Mouse (Mus musculus) liver, embryonic 14.5 days (tissue): ENCODE results near the gene AI661453. TPM values are rescaled to one million over a fixed set of nuclear protein-coding genes. Genes with fewer than 3 reads are reported as not detected.

Source experiments
- ATAC-seq: fragments of 200-750 bp; cut with Nextera tagmentation; 2 replicates; pipeline ENCODE4 v1.8.0; 2017; ENCODE audit warnings: moderate number of reproducible peaks, mild to moderate bottlenecking, moderate library complexity; ENCODE audit not compliant: insufficient read depth
- DNase-seq, 3 experiments: peaks; one replicate each; pipeline ENCODE4 v3.0.0-alpha.2; 2012 to 2013; ENCODE audit warnings: low read depth in 3 of 3, low spot score in 3 of 3
- H3K27ac ChIP-seq: fragments of 300-500 bp; sonication (generic); 2 replicates; pipeline ENCODE4 v1.5.1; 2014; ENCODE audit warnings: moderate library complexity, mild to moderate bottlenecking, control low read depth, inconsistent platforms
- H3K27me3 ChIP-seq: fragments of 300-500 bp; sonication (generic); 2 replicates; pipeline ENCODE4 v1.6.1; 2014; ENCODE audit warnings: mild to moderate bottlenecking, low read length, moderate library complexity; ENCODE audit not compliant: control insufficient read depth, insufficient read depth
- H3K36me3 ChIP-seq: fragments of 300-500 bp; sonication (generic); replicated peaks from 2 replicates; pipeline ENCODE4 v1.6.1; 2014; ENCODE audit warnings: low read depth; ENCODE audit not compliant: control insufficient read depth, insufficient read depth
- H3K4me1 ChIP-seq, 2 experiments: fragments of 200-500 bp in 1 of 2; fragments of 300-500 bp in 1 of 2; sonication (generic) in 1 of 2; replicated peaks; 2 replicates each; pipeline ENCODE4 v1.6.1; 2012 to 2014; ENCODE audit warnings: antibody characterized with exemption in 1 of 2, inconsistent platforms in 1 of 2, low read length in 1 of 2; ENCODE audit not compliant: control insufficient read depth in 2 of 2, insufficient read depth in 2 of 2
- H3K4me2 ChIP-seq: fragments of 300-500 bp; sonication (generic); 2 replicates; pipeline ENCODE4 v1.6.1; 2014; ENCODE audit warnings: low read depth, mild to moderate bottlenecking, control low read depth, moderate library complexity
- H3K4me3 ChIP-seq, 2 experiments: fragments of 200-500 bp in 1 of 2; fragments of 300-500 bp in 1 of 2; sonication (generic) in 1 of 2; 2 replicates each; pipeline ENCODE4 v1.5.1; 2012 to 2014; ENCODE audit warnings: low read depth in 2 of 2, low read length in 2 of 2, mild to moderate bottlenecking in 2 of 2, control low read depth in 1 of 2, inconsistent platforms in 1 of 2, moderate library complexity in 1 of 2; ENCODE audit not compliant: insufficient read depth in 1 of 2
- H3K9ac ChIP-seq: fragments of 300-500 bp; sonication (generic); replicated peaks from 2 replicates; pipeline ENCODE4 v1.6.1; 2014; ENCODE audit warnings: mild to moderate bottlenecking, control low read depth, moderate library complexity
- H3K9me3 ChIP-seq: fragments of 300-500 bp; sonication (generic); 2 replicates; pipeline ENCODE4 v1.6.1; 2016; ENCODE audit warnings: low read length, mixed read lengths; ENCODE audit not compliant: control insufficient read depth
- CTCF ChIP-seq: IDR thresholded peaks from 2 replicates; pipeline ENCODE4 v1.5.1; 2016; ENCODE audit warnings: antibody characterized with exemption, low read depth, control low read depth
- EP300 ChIP-seq: IDR thresholded peaks from 2 replicates; pipeline ENCODE4 v1.6.1; 2016; ENCODE audit warnings: antibody characterized with exemption, low read depth
- WGBS: fragments of 180-500 bp; shearing (Covaris S2); extraction: QIAGEN DNeasy Blood & Tissue Kit; methylation state at CpG from one replicate; pipeline ENCODE4 v1.1.7; 2014; ENCODE audit not compliant: insufficient replicate concordance; 5-methylcytosine and 5-hydroxymethylcytosine counted together
- polyA plus RNA-seq, 2 experiments: library from polyadenylated mRNA; depleted of rRNA in 1 of 2; stranded (reverse) in 1 of 2; unstranded in 1 of 2; fragments of >200 nt; fragmentation: Nextera tagmentation in 1 of 2; extraction: Ambion mirVana in 1 of 2; gene quantifications; 2 replicates each; pipeline versions ENCODE4 v1.2.1 to v1.2.3; 2012 to 2014

AI661453 gene
- polyA plus RNA-seq, 2 experiments, result 0.42 to 0.56 TPM

GRCm38 (mm10) chr17:47504228-47504627 lies 67.8 kb downstream of the AI661453 start:
- WGBS, result 52% methylated on average over 5 of the region's 5 CpGs
- Histone ChIP-seq H3K4me2 (peak overlapping the region; percentile 88), H3K9me3 (no peaks in the 10 kb centered on the region), H3K36me3 (peaks cover 11% of the 10 kb centered on the region), H3K4me3 (peak overlapping the region; percentile 48 to 60; a peak in 3 of 4 replicates), H3K4me1 (peaks cover 31 to 39% of the 10 kb centered on the region in 2 experiments), H3K9ac (peak overlapping the region; percentile 73), H3K27me3 (no peaks in the 10 kb centered on the region), H3K27ac (peak overlapping the region; percentile 23)
- TF ChIP-seq EP300, result no peak
- TF ChIP-seq CTCF, result no peak
- DNase-seq, result no peak
- no peak for ATAC-seq

GRCm38 (mm10) chr17:47504941-47505346 lies 68.5 kb downstream of the AI661453 start, which contains the start of gene Ccnd3:
Gene Ccnd3 (plus strand): TSS chr17:47505051.
- under 1% methylated on average over 22 of the region's 22 CpGs for WGBS
- no peaks in the 10 kb centered on the region for H3K9me3 ChIP-seq
- H3K36me3 ChIP-seq, result peaks cover 7% of the 10 kb centered on the region
- peak within 1 kb of the TSS; percentile 48 to 60 for H3K4me3 ChIP-seq
- peak in 1 of 3 experiments; percentile 37 for DNase-seq
- ATAC-seq, result no peak
- TF ChIP-seq CTCF, result no peak
- TF ChIP-seq EP300, result no peak
- H3K4me2 ChIP-seq, result peak within 1 kb of the TSS; percentile 88
- peak within 1 kb of the TSS; percentile 73 for H3K9ac ChIP-seq
- no peaks in the 10 kb centered on the region for H3K27me3 ChIP-seq
- peak within 1 kb of the TSS; percentile 42 for H3K27ac ChIP-seq
- peaks cover 31 to 42% of the 10 kb centered on the region in 2 experiments for H3K4me1 ChIP-seq

- peaks cover 34 to 44% of the 10 kb centered on the region in 2 experiments for H3K4me1 ChIP-seq
These were observed 69.2 kb downstream of the AI661453 start for GRCm38 (mm10) chr17:47505566-47505965.

GRCm38 (mm10) chr17:47506042-47506441 lies 69.6 kb downstream of the AI661453 start:
- Histone ChIP-seq H3K9ac (no peak overlapping the region), H3K4me3 (no peak overlapping the region)
- no peak for ATAC-seq

More at GRCm38 (mm10) chr17:47505566-47505965, 69.2 kb downstream of the AI661453 start:
- peak overlapping the region; percentile 88 for H3K4me2 ChIP-seq
- peak overlapping the region; percentile 42 for H3K27ac ChIP-seq
- DNase-seq, result no peak
- H3K4me3 ChIP-seq, result peak overlapping the region; percentile 48 to 60; a peak in 3 of 4 replicates
- no peaks in the 10 kb centered on the region for H3K9me3 ChIP-seq
- H3K27me3 ChIP-seq, result no peaks in the 10 kb centered on the region
- 31% methylated on average over 2 of the region's 2 CpGs for WGBS
- no peak for ATAC-seq
- peaks cover 3% of the 10 kb centered on the region for H3K36me3 ChIP-seq
- H3K9ac ChIP-seq, result peak overlapping the region; percentile 73
- TF ChIP-seq CTCF (no peak), EP300 (no peak)

GRCm38 (mm10) chr17:47506697-47507096 lies 70.3 kb downstream of the AI661453 start:
- TF ChIP-seq EP300 (no peak), CTCF (no peak)
- peaks cover 37 to 48% of the 10 kb centered on the region in 2 experiments for H3K4me1 ChIP-seq
- H3K9ac ChIP-seq, result no peak overlapping the region
- WGBS, result 78% methylated on average over 4 of the region's 4 CpGs
- H3K27ac ChIP-seq, result no peak overlapping the region
- ATAC-seq (no peak), DNase-seq (no peak)
- no peaks in the 10 kb centered on the region for H3K27me3 ChIP-seq
- H3K4me3 ChIP-seq, result no peak overlapping the region
- H3K4me2 ChIP-seq, result peak overlapping the region; percentile 1; the same call in 1 of the 2 replicates
- no peaks in the 10 kb centered on the region for H3K36me3 ChIP-seq
- H3K9me3 ChIP-seq, result no peaks in the 10 kb centered on the region

More at GRCm38 (mm10) chr17:47506042-47506441, 69.6 kb downstream of the AI661453 start:
- Histone ChIP-seq H3K9me3 (no peaks in the 10 kb centered on the region), H3K4me2 (peak overlapping the region; percentile 88), H3K27me3 (no peaks in the 10 kb centered on the region), H3K4me1 (peaks cover 36 to 45% of the 10 kb centered on the region in 2 experiments), H3K36me3 (no peaks in the 10 kb centered on the region), H3K27ac (no peak overlapping the region)
- TF ChIP-seq EP300 (no peak), CTCF (no peak)
- WGBS, result 65% methylated on average over 1 of the region's 1 CpGs
- no peak for DNase-seq
